Mouse (Mus musculus): ENCODE measurements around the gene Coq8b.
"Not testable (repeated sequence)": the region's sequence is repeated elsewhere in the genome, so short reads cannot be mapped to it uniquely, and the experiment has no call there.

Gene Coq8b

DNA sequence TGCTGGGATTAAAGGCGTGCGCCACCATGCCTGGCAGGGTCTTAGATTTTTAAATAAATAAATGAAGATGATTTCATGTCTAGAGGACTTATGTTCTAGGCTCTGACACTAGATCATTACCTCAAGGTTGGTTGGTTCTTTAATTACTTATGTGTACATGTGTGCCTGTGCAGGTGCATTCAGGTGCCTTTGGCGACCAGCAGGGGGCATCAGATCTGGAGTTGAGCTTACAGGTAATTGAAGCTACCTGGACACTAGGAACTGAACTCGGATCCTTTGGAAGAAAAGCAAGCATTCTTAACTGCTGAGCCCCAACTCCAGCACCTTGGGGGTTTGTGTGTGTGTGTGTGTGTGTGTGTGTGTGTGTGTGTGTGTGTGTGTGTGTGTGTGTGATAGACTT lies 2.0 kb upstream of the Coq8b start:
- no peak for DNase-seq (ENCODE audit: low spot score)

DNA sequence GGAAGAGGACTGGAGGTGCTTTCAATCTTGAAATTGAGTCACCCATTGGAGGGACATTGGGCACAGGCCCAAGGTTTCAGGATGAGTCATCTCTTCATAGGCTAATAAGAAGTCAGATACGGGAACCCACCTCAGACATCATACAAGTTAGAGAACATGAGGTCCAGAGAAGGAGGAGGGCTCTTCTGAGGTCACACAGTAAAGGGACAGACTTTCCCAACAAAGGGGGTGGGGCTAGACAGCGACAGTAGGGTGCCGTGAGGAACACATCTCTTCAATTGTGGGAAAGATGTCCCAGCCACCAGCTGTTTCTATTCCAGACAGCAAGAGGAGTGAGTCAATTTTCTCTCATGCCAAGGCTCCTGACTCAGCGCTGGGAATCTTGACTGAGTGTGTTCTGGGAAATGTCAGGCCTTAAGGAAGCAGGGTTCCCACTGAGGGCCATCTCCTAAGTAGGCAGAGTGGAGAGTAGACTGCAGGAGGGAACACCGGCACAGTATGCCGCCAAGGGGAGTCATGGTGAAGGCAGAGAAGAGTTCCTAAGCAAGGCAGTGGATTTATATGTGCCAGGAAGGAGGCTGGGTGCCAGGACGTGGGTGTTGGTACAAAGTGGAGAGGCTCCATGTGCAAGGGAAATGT lies 1.0 kb upstream of the Coq8b start:
- DNase-seq (ENCODE audit: low spot score): peak; percentile 75

DNA sequence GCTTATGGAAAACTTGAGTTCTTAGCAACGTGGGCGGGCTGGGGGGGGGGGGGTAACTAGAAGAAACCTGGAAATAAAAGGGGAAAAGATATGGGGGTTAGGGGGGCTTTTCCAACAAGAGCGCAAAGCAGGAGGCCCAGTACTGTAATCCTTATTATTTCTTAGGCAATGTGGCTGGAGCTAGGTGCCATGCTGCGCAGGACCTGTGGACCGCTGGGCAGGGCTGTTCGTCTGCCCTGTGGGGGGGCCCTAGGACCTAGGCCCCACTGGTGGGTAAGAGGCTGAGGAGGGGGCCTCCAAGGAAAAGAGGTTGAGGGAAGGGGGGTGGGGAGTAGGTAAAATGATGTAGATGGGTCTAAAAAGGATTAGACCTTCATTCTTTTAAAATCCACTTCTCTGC lies 477 bp downstream of the Coq8b start:
- DNase-seq (ENCODE audit: low spot score): no peak

DNA sequence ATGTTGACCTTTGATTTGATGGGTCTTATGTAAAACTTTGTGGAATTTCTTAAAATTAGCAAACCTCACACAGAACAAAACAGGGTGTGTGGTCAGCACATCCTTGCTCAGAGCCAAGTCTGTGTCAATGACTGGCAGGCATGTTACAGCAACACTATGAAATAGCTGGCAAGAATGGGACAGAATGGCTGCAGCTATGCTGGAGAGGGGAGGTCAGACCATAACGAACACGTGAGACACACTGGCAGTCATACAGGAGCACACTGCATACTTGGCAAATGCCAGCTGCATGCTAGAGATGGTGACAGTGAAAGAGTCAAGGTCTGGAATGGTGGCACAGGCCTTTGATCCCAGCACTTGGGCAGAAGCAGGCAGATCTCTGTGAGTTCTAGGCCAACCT lies 2.9 kb downstream of the Coq8b start:
- DNase-seq (ENCODE audit: low spot score): no peak

DNA sequence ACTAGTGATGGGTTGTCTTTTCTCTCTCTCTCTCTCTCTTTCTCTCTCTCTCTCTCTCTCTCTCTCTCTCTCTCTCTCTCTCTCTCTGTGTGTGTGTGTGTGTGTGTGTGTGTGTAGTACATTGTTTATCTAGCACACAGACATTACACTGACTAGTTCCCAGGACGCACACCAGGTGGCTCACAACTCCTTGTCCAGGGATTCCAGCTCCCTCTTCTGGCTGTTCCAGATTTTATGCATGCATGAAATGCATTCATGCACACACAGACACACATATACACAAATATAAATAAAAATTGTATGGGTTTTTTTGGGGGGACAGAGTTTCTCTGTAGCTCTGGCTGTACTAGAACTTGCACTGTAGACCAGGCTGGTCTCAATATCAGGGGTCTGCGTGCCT lies 4.7 kb downstream of the Coq8b start:
- DNase-seq (ENCODE audit: low spot score): no peak

DNA sequence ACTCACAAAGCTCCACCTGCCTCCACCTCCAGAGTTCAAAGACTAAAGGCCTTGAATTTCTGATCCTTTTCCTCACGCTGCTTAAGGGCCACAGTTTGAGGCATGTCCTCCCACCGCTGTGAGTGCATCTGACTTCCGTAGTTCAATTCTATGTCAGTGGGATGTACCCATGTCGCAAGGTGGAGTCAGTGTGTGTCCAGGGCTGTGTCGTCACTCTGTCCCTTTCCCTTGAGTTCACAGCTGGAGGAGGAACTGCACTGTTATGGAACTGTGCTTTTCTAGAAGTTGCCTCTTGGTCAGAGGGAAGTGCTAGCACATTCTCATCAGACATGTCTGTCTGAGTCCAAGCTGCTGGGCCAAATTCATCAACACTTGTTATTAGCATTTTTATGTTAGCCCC lies 5.7 kb downstream of the Coq8b start:
- no peak for DNase-seq (ENCODE audit: low spot score)

DNA sequence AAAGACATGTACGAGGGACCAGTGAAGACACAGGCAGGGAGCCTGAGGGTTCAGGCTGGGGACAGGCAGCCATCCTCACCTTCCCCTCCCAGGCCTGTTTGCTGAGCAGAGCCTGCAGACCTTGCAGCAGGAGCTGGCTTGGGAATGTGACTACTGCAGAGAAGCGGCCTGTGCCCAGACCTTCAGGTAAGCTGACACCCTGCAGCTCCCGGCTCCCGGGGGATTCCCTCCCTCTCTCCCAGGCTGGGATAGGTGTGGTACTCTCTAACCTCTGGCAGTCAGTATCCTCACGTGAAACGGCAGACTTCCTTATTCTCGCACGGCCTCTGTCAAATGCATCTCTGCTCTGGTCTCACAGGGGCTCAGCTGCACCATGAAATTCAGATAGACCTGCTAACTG lies 10.4 kb downstream of the Coq8b start:
- no peak for DNase-seq (ENCODE audit: low spot score)

DNA sequence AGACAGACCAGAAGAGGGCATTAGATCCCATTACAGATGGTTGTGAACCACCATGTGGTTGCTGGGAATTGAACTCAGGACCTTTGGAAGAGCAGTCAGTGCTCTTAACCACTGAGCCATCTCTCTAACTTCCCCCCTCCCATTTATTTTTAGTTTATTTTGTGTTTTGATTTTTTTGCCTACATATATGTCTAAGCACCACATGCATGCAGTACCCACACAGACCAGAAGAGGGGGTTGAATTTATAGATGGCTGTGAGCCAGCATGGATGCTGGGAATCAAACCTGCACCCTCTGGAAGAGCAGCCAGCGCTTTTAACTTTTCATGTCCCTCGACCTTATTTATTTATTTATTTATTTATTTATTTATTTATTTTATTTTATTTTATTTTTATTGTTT lies 11.3 kb downstream of the Coq8b start:
- not testable (repeated sequence) for DNase-seq (ENCODE audit: low spot score)

DNA sequence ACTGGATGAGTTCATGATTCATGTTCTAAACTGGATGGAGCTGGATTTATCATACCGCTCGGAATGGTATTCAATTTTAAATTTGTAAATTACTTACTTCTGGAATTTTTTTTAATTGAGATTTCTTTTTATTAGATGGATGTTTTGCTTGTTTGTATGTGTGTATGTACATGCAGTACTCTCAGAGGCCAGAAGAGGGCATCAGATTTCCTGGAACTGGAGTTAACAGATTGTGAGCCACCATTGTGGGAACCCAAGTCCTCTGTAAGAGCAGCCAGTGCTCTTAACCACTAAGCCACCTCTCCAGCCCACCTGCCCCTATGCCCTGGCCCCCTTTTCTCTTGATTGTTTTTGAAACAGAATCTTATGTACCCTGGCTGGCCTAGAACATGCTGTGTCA lies 16.3 kb downstream of the Coq8b start:
- DNase-seq (ENCODE audit: low spot score): no peak

DNA sequence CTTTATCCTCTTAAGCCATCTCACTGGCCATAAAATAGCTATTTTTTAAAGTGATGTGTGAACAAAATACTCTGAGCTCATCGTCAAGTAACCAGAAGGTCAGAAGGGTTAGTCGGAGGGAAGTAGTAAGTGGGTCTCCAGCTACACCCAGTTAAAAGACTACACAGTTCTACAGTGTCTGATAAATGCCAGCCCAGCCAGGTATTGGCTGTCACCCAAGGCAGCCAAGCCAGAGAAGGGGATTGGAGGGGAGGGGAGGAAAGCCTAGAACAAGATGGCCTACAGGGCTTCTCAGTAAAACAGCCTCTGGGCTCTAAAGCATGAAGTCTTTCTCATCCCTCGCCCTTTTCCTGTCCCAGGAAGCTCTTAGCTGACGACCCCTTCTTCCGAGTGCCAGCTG lies 17.1 kb downstream of the Coq8b start:
- no peak for DNase-seq (ENCODE audit: low spot score)

DNA sequence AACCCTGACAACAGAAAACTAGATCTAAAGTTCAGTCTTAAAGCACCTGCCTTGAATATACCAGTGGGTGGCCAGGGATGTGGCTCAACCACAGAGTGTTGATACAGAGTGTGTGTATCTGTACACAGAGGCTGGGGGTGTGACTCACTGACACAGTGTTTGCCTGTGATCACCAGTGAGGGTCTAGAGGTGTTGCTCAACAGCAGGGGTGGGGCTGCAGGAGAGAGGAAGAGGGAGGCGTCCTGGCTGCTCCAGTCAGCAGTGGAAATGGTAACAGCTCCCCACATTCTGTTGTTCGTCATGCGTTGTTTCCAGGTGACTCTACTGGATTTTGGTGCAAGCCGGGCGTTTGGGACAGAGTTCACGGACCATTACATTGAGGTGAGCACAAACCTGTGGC lies 19.1 kb downstream of the Coq8b start:
- peak; percentile 61 for DNase-seq (ENCODE audit: low spot score)

DNA sequence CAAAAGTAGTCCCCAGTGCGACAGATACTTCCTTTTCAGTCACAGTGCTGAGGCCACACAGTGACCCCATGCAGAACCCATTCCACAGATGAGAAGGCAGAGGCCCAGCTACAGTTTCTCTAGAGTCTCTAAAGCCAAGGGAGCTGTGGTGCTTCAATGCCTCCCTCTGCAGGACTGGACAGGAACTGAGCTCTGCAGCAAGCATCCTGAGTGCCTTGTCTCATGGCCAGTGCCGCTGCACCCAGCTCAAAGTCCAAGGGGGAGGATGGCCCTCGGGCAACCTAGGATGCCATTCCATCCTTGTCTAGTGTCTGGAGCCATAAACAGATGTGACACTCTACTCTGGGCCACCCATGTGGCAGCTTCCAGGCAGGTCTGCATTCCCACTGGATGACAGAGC lies 22.9 kb downstream of the Coq8b start:
- no peak for DNase-seq (ENCODE audit: low spot score)

DNA sequence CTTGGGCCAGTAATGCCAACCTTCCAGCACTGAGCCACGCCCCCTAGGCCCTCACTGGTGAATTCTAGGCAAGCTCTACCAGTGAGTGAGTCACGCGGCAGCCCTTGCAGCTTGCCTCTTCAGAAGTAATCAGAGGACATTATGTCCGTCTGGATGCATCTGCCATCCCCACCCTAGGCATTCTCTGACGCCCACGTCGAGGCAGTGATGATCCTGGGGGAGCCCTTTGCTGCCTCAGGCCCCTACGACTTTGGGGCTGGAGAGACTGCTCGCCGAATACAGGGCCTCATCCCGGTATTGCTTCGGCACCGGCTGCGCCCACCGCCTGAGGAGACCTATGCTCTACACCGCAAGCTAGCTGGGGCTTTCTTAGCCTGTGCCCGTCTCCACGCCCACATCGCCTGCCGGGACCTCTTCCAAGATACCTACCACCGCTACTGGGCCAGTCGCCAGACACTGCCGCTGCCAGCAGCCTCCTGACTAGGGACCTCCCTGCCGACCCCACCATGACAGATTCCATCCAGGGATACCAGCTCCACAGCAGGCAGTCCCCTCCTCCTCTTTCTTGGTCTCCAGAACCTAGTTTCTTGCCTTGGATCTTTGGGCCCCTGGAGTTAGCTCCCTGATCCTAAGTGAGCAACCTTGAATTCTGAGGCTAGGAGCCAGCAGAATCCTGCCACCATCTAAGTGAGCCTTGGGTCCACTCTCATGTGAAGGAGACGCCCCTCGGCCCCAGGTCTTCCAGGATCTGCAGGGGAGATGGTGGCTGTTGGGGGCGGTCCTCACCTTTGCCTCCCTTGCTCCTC lies 24.4 kb downstream of the Coq8b start:
- peak; percentile 53 for DNase-seq (ENCODE audit: low spot score)

DNA sequence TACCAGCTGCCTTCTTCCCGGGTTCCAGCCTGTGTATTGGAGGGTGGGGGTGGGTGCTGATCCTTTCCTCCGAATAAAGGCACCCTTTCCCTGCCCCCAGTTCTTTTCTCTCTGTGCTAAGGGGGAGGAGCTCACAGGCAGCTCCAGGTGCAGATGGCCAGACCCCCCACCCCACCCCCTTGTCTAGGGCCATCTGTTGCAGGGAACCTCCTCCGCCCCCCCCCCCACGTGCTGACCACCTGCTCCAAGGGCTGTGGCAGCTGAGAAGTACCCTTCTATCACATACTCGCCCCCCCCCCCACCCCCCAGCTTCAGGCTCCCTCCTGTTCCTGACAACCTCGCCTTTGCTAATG lies 25.0 kb downstream of the Coq8b start:
- no peak for DNase-seq (ENCODE audit: low spot score)

DNA sequence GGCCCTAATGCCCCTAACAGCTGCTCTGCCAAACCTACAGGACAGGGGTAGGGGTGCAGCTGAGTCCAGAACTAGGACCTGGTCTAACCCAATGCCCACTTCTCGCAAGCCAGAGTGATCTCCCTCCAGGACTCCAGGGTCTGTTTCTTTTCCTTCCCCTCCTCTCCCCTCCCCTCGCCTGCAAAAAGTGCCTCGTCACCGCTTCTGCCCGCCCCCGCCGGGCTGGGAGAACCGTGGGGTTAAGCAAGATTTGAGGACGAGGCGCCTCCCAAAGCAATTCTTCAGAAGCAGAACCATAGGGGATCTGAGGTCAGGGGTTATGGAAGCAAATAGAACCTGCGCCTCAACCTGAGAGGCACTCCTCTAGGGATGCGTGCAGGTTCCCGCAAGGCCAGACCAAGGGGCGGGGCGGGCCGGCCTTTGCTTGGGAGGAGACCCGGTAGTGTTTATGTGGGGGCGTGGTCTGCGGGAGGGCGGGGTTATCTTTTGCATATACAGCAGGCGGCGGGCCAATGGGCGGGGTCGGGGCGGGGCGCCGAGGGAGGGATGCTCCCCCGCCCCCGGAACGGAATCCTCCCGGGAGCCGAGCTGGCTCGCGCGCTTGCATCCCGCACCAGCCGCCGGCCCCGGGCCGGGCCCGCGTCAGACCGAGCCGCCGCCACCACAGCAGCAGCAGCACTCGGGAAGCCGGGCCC lies 25.5 kb downstream of the Coq8b start, which contains the start of gene Numbl:
Gene Numbl (plus strand): TSS at position 229 of the 695 bp plus-strand sequence.
- DNase-seq (ENCODE audit: low spot score): peak; percentile 96

DNA sequence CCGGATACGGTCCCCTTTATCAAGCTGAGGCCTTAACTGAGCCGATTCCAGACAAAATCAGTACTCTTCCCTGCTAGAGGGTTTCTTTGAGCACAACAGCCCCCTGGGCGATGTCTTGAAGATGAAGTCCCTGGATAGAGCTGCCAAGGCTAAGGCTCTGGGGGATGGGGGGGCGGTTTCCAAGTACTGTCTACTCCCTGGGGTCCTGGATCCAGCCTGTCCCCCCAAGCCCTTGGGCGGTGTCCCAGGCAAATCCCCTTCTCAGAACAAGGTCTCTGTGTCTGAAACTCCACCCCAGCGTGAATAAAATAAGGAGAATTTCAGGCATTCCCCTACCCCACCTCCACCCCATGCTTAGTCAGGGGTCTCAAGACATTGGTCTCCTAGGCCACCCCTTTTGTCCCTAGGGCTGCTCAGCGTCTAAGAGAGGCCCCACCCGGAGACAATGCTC lies 26.5 kb downstream of the Coq8b start:
- DNase-seq (ENCODE audit: low spot score): no peak

DNA sequence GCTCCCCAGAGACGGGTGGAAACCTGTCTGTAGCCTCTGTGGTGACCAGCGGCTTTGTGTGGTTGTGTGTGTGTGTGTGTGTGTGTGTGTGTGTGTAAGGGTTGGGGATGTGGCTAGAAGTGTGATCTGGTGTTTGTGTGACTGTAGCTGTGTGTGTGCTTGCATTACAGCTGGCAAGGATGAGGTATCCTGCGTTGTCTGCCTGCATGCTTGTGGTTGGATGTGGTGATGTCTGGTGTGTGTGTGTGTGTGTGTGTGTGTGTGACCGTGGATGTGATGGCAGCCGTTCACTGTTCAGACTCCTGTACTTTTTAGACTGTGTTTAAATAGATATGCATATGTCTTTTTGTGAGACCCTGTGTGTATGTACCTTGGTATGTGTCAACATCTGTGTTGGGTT lies 26.9 kb downstream of the Coq8b start:
- no peak for DNase-seq (ENCODE audit: low spot score)

DNA sequence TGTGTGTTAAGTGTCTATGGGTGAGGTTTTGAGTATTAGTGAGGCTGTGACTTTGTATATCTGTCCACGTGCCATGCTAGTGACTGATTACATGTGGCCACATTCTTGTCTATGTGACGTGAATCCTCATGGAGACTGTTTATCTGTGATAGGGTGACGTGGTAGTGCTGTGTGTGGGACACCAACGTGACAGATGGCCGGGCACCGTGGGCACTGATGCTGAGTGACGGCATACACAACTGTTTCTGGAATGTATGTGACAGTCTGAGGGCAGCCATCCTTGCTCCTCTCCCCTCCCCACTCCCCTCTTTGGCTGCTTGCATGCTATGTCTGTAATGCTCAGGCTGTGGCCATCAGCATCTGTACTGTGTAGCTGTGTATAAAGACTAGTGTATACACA lies 28.0 kb downstream of the Coq8b start:
- no peak for DNase-seq (ENCODE audit: low spot score)

DNA sequence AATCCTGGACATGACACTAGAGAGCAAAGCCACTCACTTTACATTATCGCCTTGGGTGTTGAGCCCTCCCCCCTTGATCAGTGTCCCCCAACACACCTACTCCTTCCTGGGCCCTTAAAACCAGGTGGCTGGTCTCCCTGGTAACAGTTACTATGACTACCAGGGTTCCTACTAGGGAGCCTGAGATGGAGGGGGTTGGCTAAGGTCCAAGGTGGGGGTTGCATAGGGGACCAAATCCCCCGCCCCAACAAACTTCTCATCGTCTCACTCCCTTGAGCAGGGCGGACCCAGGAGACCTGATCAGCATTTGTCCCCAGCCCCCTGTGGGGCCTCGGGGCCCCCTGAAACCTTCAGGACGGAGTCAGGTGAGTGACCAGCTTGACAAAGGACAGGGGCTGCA lies 29.1 kb downstream of the Coq8b start:
- no peak for DNase-seq (ENCODE audit: low spot score)

DNA sequence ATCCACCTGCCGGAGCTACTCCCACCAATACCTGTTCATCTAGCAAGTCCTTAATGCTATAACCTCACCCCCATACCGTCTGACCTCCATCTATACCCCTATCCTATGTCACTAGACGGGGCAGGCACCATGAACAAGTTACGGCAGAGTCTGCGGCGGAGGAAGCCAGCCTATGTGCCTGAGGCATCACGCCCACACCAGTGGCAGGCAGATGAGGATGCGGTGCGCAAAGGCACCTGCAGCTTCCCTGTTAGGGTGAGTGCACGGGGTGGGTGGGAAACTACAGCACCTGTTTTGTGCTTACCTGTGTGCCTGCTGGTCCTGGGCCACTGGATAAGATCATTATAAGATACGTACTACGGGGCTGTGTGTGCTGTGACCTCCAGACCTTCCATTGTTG lies 31.9 kb downstream of the Coq8b start:
- no peak for DNase-seq (ENCODE audit: low spot score)

DNA sequence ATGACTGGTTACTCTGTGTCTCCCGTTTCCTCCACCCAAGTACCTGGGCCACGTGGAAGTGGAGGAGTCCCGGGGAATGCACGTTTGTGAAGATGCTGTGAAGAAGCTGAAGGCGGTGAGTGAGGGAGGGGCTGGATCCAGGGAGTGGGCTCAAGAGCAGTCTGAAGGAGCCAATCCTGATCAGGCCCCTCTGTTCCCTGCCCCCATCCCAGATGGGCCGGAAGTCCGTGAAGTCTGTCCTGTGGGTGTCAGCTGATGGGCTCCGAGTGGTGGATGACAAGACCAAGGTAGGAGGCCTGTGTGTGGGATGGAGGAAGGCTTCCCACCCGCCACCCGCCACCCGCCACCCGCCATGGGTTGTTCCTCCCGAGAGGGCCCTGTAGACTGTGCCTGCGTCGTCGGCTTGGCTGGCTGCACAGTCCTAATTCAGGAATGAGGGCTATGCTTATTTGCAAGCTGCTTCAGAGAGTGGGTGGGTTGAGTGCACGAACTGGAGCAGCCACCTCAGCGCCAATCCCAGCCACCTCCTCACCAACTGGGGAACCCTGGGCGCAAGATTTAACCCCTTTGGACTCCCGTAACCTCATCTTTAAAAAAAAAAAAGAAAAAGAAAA lies 33.8 kb downstream of the Coq8b start:
- no peak for DNase-seq (ENCODE audit: low spot score)

DNA sequence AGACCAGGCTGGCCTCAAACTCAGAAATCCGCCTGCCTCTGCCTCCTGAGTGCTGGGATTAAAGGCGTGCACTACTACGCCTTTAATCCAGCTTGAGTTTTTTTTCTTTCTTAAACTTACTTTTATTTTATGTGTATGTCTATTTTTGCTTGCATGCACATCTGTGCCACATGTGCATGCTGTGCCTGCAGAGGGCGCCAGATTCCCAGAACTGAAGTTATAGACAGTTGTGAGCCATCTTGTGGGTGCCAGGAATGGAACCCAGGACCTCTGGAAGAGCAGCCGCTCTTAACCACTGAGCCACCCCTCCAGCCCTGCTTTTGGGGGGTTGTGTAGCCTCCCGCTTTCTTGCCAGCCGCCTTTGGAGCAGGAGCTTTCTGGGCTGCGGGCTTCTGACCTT lies 38.6 kb downstream of the Coq8b start:
- DNase-seq (ENCODE audit: low spot score): no peak

All from urinary bladder, postnatal 14 days (tissue).